Mouse (Mus musculus) neutrophil, adult 83 days (primary cell): ENCODE results near the gene Ung. TPM values are rescaled to one million over a fixed set of nuclear protein-coding genes. Genes with fewer than 3 reads are reported as not detected.

Source experiments
- total RNA-seq, 2 experiments: library from RNA; stranded (reverse); gene quantifications; one replicate each; pipeline ENCODE4 v1.2.4; 2023

The Ung gene
- 1 to 10 TPM; 7.3 to 7.4 TPM for total RNA-seq

DNA sequence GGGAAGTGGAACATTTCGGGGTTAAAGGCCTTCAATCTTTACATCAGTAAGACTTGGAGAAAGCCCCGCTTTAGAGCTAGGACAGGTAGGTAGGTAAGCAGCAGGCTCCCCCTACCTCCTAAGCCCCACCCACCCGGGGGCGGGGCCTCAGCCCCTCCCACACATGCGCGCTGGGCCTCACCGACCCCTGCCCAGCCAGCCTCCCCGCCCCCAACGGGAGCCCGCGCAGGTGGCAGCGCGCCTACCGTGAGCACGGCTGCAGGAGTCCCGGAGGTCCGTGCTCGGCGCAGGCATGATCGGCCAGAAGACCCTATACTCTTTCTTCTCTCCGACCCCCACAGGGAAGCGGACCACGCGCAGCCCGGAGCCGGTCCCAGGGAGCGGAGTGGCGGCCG, at the start of gene Ung:
Gene Ung, plus strand, starts transcription at position 176 of the 395 bp plus-strand sequence.

GRCm38 (mm10) chr5:114091057-114091807, 39.0 kb upstream of the Ung start, which contains the start of gene Svop:
Svop (minus strand) TSS chr5:114091570.

GRCm38 (mm10) chr5:114127374-114128349, 2.5 kb upstream of the Ung start, which contains the start of gene Alkbh2:
Alkbh2 (minus strand) TSS chr5:114128218.

GRCm38 (mm10) chr5:114146028-114146888, 16.1 kb downstream of the Ung start, which contains the start of gene Acacb:
Acacb (plus strand) TSS chr5:114146535.

Other genes starting within 250 kb of the Ung start
- 100 to 1,000 TPM in 1 of 2 experiments, 10 to 100 TPM in 1; 96.1 to 108 TPM for gene Coro1c, start 221.6 kb upstream of the Ung start, total RNA-seq
- 10 to 100 TPM; 13.2 to 13.3 TPM for gene Ssh1, start 136.5 kb upstream of the Ung start, total RNA-seq
- not detected for gene Dao, start 126.7 kb upstream of the Ung start, total RNA-seq
- 1 to 10 TPM; 6.8 to 7.3 TPM for gene Usp30, start 64.9 kb upstream of the Ung start, total RNA-seq
- not detected for gene Svop, start 38.8 kb upstream of the Ung start, total RNA-seq
- gene Alkbh2, start 2.2 kb upstream of the Ung start, total RNA-seq, result 1 to 10 TPM; 1.9 to 2.1 TPM
- gene Acacb, start 16.1 kb downstream of the Ung start, total RNA-seq, result 1 to 10 TPM; 4.1 to 5.7 TPM
- not detected for gene Foxn4, start 143.4 kb downstream of the Ung start, total RNA-seq
- gene Myo1h, start 158.8 kb downstream of the Ung start, total RNA-seq, result 1 to 10 TPM; 1.9 to 3.1 TPM